In the genomic region with DNA sequence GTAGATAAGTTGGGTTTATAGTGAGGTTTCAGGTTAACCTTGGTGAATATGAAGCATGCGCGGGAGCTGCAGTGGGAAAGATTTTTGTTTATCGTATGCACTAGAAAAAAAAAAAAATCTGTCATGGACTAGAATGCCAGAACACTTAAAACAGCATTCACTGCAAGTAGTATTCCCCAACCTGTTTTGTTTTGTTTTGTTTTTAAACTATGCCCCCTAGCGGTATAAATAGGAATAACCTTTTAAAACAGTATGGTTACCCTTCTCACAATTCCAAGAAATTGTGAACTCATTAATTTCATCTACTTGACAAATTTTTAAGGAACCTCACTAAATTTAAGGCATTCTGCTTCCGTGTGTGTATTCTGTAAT, we compare ENCODE assay signal across 8 mouse cellular contexts.
A peak's percentile ranks its signal among the peaks of the same experiment; 100 is the strongest.
DNase-seq lines count a peak whose midpoint lies in the region; ATAC-seq and TF ChIP-seq lines count a peak whose summit lies in the region.

No protein-coding gene starts in this region.

- no peaks in the 10 kb centered on the region for H3K9me3 ChIP-seq in neural tube, embryonic 11.5 days (ENCODE audit: control insufficient read depth, low read length)
- no peaks in the 10 kb centered on the region for H3K9me3 ChIP-seq in liver, embryonic 15.5 days (replicated peaks)

- H3K4me1 ChIP-seq in neural tube, embryonic 11.5 days (ENCODE audit: control insufficient read depth, insufficient read depth, low read length): no peaks in the 10 kb centered on the region
- H3K4me1 ChIP-seq in liver, embryonic 15.5 days (replicated peaks): peaks cover 16% of the 10 kb centered on the region; the same call in 1 of the 2 replicates
- no peaks in the 10 kb centered on the region; the same call in 1 of the 2 replicates for H3K4me1 ChIP-seq in small intestine, adult 2 months (ENCODE audit: control insufficient read depth, insufficient read depth, insufficient read length, low read length)

- no peak for TF ChIP-seq POLR2A in small intestine, adult 2 months (IDR thresholded peaks at IDR 0.05; ENCODE audit: low read depth, low read length)

- H3K27ac ChIP-seq in neural tube, embryonic 11.5 days (ENCODE audit: low read depth, low read length): no peak overlapping the region
- H3K27ac ChIP-seq in liver, embryonic 15.5 days (replicated peaks): peak overlapping the region; percentile 68
- peak overlapping the region; percentile 46; the same call in 1 of the 2 replicates for H3K27ac ChIP-seq in small intestine, adult 2 months (ENCODE audit: insufficient read depth, low read depth, low read length)

- H3K4me2 ChIP-seq in neural tube, embryonic 11.5 days (ENCODE audit: low read depth): peak overlapping the region; percentile 75
- H3K4me2 ChIP-seq in liver, embryonic 15.5 days: peak overlapping the region; percentile 88

- WGBS in neural tube, embryonic 11.5 days: under 1% methylated on average over 5 of the region's 5 CpGs
- WGBS in liver, embryonic 15.5 days (ENCODE audit: insufficient replicate concordance): under 1% methylated on average over 5 of the region's 5 CpGs
- under 1% methylated on average over 5 of the region's 5 CpGs for WGBS in small intestine, adult 2 months

- peak overlapping the region; percentile 39 for H3K9ac ChIP-seq in neural tube, embryonic 11.5 days (ENCODE audit: low read length)
- peak overlapping the region; percentile 53; the same call in 1 of the 2 replicates for H3K9ac ChIP-seq in liver, embryonic 15.5 days

- peak overlapping the region; percentile 54 for H3K4me3 ChIP-seq in neural tube, embryonic 11.5 days (ENCODE audit: low read depth, low read length)
- H3K4me3 ChIP-seq in liver, embryonic 15.5 days (replicated peaks): peak overlapping the region; percentile 66
- H3K4me3 ChIP-seq in small intestine, adult 2 months (ENCODE audit: low read depth, low read length): peak overlapping the region; percentile 68

- DNase-seq in neural tube, embryonic 11.5 days (ENCODE audit: low spot score): no peak
- no peak for DNase-seq in neural tube, embryonic 10.5 days (ENCODE audit: extremely low spot score, low spot score)
- peak; percentile 56 for DNase-seq in c-Kit-negative CD71-positive TER-119-positive erythroid progenitor cells, embryonic 14.5 days (ENCODE audit: low read depth, low spot score)
- DNase-seq in cerebellum, adult 8-10 months: no peak
- no peak for DNase-seq in thymus, postnatal 14 days

- peak; percentile 38 for ATAC-seq in neural tube, embryonic 11.5 days (ENCODE audit: insufficient read depth, low FRiP score, low TSS enrichment)
- peak; percentile 64 for ATAC-seq in granulocyte monocyte progenitor cell, adult 5-6 weeks (replicated peaks; ENCODE audit: poor library complexity, severe bottlenecking)
- peak; percentile 67 for ATAC-seq in liver, embryonic 15.5 days (ENCODE audit: insufficient read depth)

- TF ChIP-seq CTCF in small intestine, adult 2 months (IDR thresholded peaks at IDR 0.05; ENCODE audit: extremely low read depth, insufficient read length, insufficient replicate concordance, low read depth, low read length): no peak

- H3K27me3 ChIP-seq in neural tube, embryonic 11.5 days (ENCODE audit: control insufficient read depth, insufficient read depth, low read length): no peaks in the 10 kb centered on the region
- H3K27me3 ChIP-seq in liver, embryonic 15.5 days: no peaks in the 10 kb centered on the region
- H3K27me3 ChIP-seq in small intestine, adult 2 months (ENCODE audit: control insufficient read depth, insufficient read depth, low read length): no peaks in the 10 kb centered on the region

- H3K36me3 ChIP-seq in neural tube, embryonic 11.5 days (ENCODE audit: control insufficient read depth, insufficient read depth, low read length): no peaks in the 10 kb centered on the region
- H3K36me3 ChIP-seq in liver, embryonic 15.5 days (replicated peaks): no peaks in the 10 kb centered on the region
- no peaks in the 10 kb centered on the region for H3K36me3 ChIP-seq in small intestine, adult 2 months (ENCODE audit: control insufficient read depth, insufficient read depth, low read length)
